Mouse (Mus musculus) intestine, postnatal 0 days (tissue): Measurements from ENCODE around the gene Nop16. TPM values are rescaled to one million over a fixed set of nuclear protein-coding genes. Genes with fewer than 3 reads are reported as not detected.

ENCODE experiments used
- ATAC-seq: fragments of 200-750 bp; cut with Nextera tagmentation; 2 replicates; pipeline ENCODE4 v1.8.0; 2017; ENCODE audit warnings: mild to moderate bottlenecking, moderate TSS enrichment, moderate library complexity
- H3K27ac ChIP-seq: fragments of 300-500 bp; sonication (generic); 2 replicates; pipeline ENCODE4 v1.5.1; 2014; ENCODE audit warnings: mild to moderate bottlenecking, low read depth, low read length, moderate library complexity
- H3K27me3 ChIP-seq: fragments of 300-500 bp; sonication (generic); replicated peaks from 2 replicates; pipeline ENCODE4 v1.6.1; 2014; ENCODE audit warnings: low read length, mixed read lengths; ENCODE audit not compliant: control insufficient read depth, insufficient read depth
- H3K36me3 ChIP-seq: fragments of 300-500 bp; sonication (generic); 2 replicates; pipeline ENCODE4 v1.6.1; 2014; ENCODE audit warnings: mild to moderate bottlenecking, moderate library complexity; ENCODE audit not compliant: control insufficient read depth, insufficient read depth
- H3K4me1 ChIP-seq: fragments of 300-500 bp; sonication (generic); replicated peaks from 2 replicates; pipeline ENCODE4 v1.6.1; 2014; ENCODE audit warnings: antibody characterized with exemption, low read length, mixed read lengths; ENCODE audit not compliant: control insufficient read depth, insufficient read depth
- H3K4me2 ChIP-seq: fragments of 300-500 bp; sonication (generic); replicated peaks from 2 replicates; pipeline ENCODE4 v1.6.1; 2014; ENCODE audit warnings: low read depth, mild to moderate bottlenecking, moderate library complexity
- H3K4me3 ChIP-seq: fragments of 300-500 bp; sonication (generic); 2 replicates; pipeline ENCODE4 v1.5.1; 2014; ENCODE audit warnings: low read depth, low read length
- H3K9ac ChIP-seq: fragments of 300-500 bp; sonication (generic); 2 replicates; pipeline ENCODE4 v1.6.1; 2014; ENCODE audit warnings: mild to moderate bottlenecking, low read depth, low read length
- H3K9me3 ChIP-seq: fragments of 300-500 bp; sonication (generic); 2 replicates; pipeline ENCODE4 v1.6.1; 2016; ENCODE audit warnings: mixed run types; ENCODE audit not compliant: control insufficient read depth
- CTCF ChIP-seq: sonication (generic); IDR thresholded peaks from 2 replicates; pipeline ENCODE4 v1.5.1; 2016; ENCODE audit warnings: low read depth, mild to moderate bottlenecking, control low read depth, antibody characterized with exemption, moderate library complexity
- WGBS: fragments of 180-500 bp; shearing (Covaris S2); extraction: QIAGEN DNeasy Blood & Tissue Kit; methylation state at CpG from one replicate; pipeline ENCODE4 v1.1.7; 2014; 5-methylcytosine and 5-hydroxymethylcytosine counted together
- microRNA-seq: library from miRNA; unstranded; fragments of <30 nt; microRNA quantifications from one replicate; pipeline ENCODE4, GENCODE M21; 2016
- polyA plus RNA-seq: library from polyadenylated mRNA; unstranded; fragments of >200 nt; fragmentation: Nextera tagmentation; extraction: Ambion mirVana; gene quantifications from 2 replicates; pipeline ENCODE4 v1.2.1, GENCODE M21; 2015

Gene Nop16
- polyA plus RNA-seq, 1 experiment from 2014 or later = 25.7 TPM

GRCm38 (mm10) chr13:54560608-54561007 lies 29.3 kb downstream of the Nop16 start:
- H3K4me2 ChIP-seq = no peak overlapping the region
- no peak for ATAC-seq
- no peak overlapping the region for H3K27ac ChIP-seq
- no peak overlapping the region for H3K4me3 ChIP-seq
- H3K4me1 ChIP-seq = no peaks in the 10 kb centered on the region
- no peaks in the 10 kb centered on the region for H3K9me3 ChIP-seq
- H3K9ac ChIP-seq = no peak overlapping the region
- TF ChIP-seq CTCF = no peak
- no peaks in the 10 kb centered on the region for H3K27me3 ChIP-seq
- H3K36me3 ChIP-seq = peaks cover 61% of the 10 kb centered on the region
- WGBS = 91% methylated on average over 7 of the region's 7 CpGs

GRCm38 (mm10) chr13:54559656-54560055 lies 30.2 kb downstream of the Nop16 start:
- no peaks in the 10 kb centered on the region for H3K4me1 ChIP-seq
- no peak overlapping the region for H3K9ac ChIP-seq
- ATAC-seq = no peak
- TF ChIP-seq CTCF = no peak
- WGBS = 86% methylated on average over 2 of the region's 2 CpGs
- no peaks in the 10 kb centered on the region for H3K27me3 ChIP-seq
- no peaks in the 10 kb centered on the region for H3K9me3 ChIP-seq
- no peak overlapping the region for H3K4me3 ChIP-seq
- H3K36me3 ChIP-seq = peaks cover 63% of the 10 kb centered on the region
- H3K27ac ChIP-seq = no peak overlapping the region
- H3K4me2 ChIP-seq = no peak overlapping the region

GRCm38 (mm10) chr13:54557652-54558051 lies 32.2 kb downstream of the Nop16 start:
- H3K4me2 ChIP-seq = no peak overlapping the region
- H3K9ac ChIP-seq = no peak overlapping the region
- H3K27ac ChIP-seq = no peak overlapping the region
- no peak overlapping the region for H3K4me3 ChIP-seq
- peaks cover 80% of the 10 kb centered on the region for H3K36me3 ChIP-seq
- H3K27me3 ChIP-seq = no peaks in the 10 kb centered on the region
- WGBS = 100% methylated on average over 1 of the region's 1 CpGs
- H3K9me3 ChIP-seq = no peaks in the 10 kb centered on the region
- ATAC-seq = no peak
- TF ChIP-seq CTCF = no peak
- no peaks in the 10 kb centered on the region for H3K4me1 ChIP-seq

- no peak for ATAC-seq
- Histone ChIP-seq H3K9me3 (no peaks in the 10 kb centered on the region), H3K27me3 (no peaks in the 10 kb centered on the region), H3K4me3 (no peak overlapping the region), H3K9ac (no peak overlapping the region), H3K4me2 (no peak overlapping the region), H3K36me3 (peaks cover 87% of the 10 kb centered on the region), H3K27ac (no peak overlapping the region), H3K4me1 (no peaks in the 10 kb centered on the region)
- TF ChIP-seq CTCF = no peak
- 89% methylated on average over 3 of the region's 3 CpGs for WGBS
Observed at GRCm38 (mm10) chr13:54556796-54557195, 33.1 kb downstream of the Nop16 start.

- Histone ChIP-seq H3K9me3 (no peaks in the 10 kb centered on the region), H3K36me3 (peaks cover 87% of the 10 kb centered on the region), H3K27me3 (no peaks in the 10 kb centered on the region), H3K4me2 (no peak overlapping the region), H3K4me1 (no peaks in the 10 kb centered on the region), H3K9ac (no peak overlapping the region), H3K4me3 (no peak overlapping the region), H3K27ac (no peak overlapping the region)
- no peak for TF ChIP-seq CTCF
- 94% methylated on average over 9 of the region's 9 CpGs for WGBS
- no peak for ATAC-seq
Observed at GRCm38 (mm10) chr13:54556176-54556575, 33.7 kb downstream of the Nop16 start.

DNA sequence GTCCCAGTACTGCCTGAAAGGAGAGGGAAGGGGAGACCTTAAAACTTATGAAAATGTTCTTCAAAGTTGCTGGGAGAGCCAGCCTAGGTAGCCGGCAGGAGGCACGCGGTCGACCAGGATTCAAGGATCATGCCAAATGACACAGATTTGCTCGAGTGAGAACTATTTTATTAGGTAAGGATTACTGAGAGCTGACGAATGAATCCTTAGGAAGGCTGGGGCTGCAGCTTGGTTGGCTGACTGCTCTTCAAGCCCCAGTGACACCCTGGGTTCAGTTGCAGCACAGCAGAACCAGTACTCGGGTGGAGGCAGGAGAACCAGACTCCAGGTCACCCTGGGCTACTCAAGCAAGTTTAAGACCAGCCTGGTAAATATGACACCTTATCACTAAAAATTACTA lies 41.9 kb downstream of the Nop16 start:
- WGBS = 82% methylated on average over 7 of the region's 7 CpGs
- ATAC-seq = no peak
- no peak overlapping the region for H3K9ac ChIP-seq
- TF ChIP-seq CTCF = no peak
- H3K4me3 ChIP-seq = no peak overlapping the region
- peaks cover 42% of the 10 kb centered on the region for H3K36me3 ChIP-seq
- H3K27ac ChIP-seq = 0 out of 2 replicates have a peak overlapping the region, but pooled peaks have one; percentile 3
- H3K4me1 ChIP-seq = no peaks in the 10 kb centered on the region
- H3K9me3 ChIP-seq = no peaks in the 10 kb centered on the region
- H3K4me2 ChIP-seq = no peak overlapping the region
- no peaks in the 10 kb centered on the region for H3K27me3 ChIP-seq

Small RNA genes lying within 50 kb of the gene (microRNA-seq; reads per million reads assigned to microRNA genes)
- gene Gm24195 = not detected

Other genes with a start within 250 kb of the Nop16 start
- 2.2 and 2.6 TPM in 2 replicates for gene Cplx2, start 218.7 kb downstream of the Nop16 start, polyA plus RNA-seq
- gene Thoc3, start 121.2 kb downstream of the Nop16 start, polyA plus RNA-seq = 37.8 and 38.5 TPM in 2 replicates
- 2.1 and 2.2 TPM in 2 replicates for gene Simc1, start 86.3 kb downstream of the Nop16 start, polyA plus RNA-seq
- 99.5 and 99.6 TPM in 2 replicates for gene 4833439L19Rik, start 24.7 kb downstream of the Nop16 start, polyA plus RNA-seq
- gene Arl10, start 15.1 kb downstream of the Nop16 start, polyA plus RNA-seq = 9.3 and 11.3 TPM in 2 replicates
- gene Higd2a, start 117 bp upstream of the Nop16 start, polyA plus RNA-seq = 289 and 298 TPM in 2 replicates
- 154 and 158 TPM in 2 replicates for gene Cltb, start 21.3 kb upstream of the Nop16 start, polyA plus RNA-seq
- 43.9 and 45.9 TPM in 2 replicates for gene Faf2, start 31.7 kb upstream of the Nop16 start, polyA plus RNA-seq
- gene Rnf44, start 103.8 kb upstream of the Nop16 start, polyA plus RNA-seq = 73.0 and 75.1 TPM in 2 replicates
- 267 and 292 TPM in 2 replicates for gene Cdhr2, start 111.4 kb upstream of the Nop16 start, polyA plus RNA-seq
- 0.50 and 0.59 TPM in 2 replicates for gene Gprin1, start 159.8 kb upstream of the Nop16 start, polyA plus RNA-seq
- 0.22 and 0.37 TPM in 2 replicates for gene Sncb, start 176.5 kb upstream of the Nop16 start, polyA plus RNA-seq
- gene Eif4e1b, start 193.9 kb upstream of the Nop16 start, polyA plus RNA-seq = not detected in 2 replicates
- gene Tspan17, start 199.3 kb upstream of the Nop16 start, polyA plus RNA-seq = 14.8 and 15.2 TPM in 2 replicates